Mouse (Mus musculus) stomach, postnatal 0 days (tissue): Measurements from ENCODE around the gene Magi1. TPM values are rescaled to one million over a fixed set of nuclear protein-coding genes. Genes with fewer than 3 reads are reported as not detected.

Experiments
- ATAC-seq: fragments of 200-750 bp; cut with Nextera tagmentation; 2 replicates; pipeline ENCODE4 v1.8.0; 2017; ENCODE audit not compliant: low FRiP score, low TSS enrichment
- DNase-seq: peaks from one replicate; pipeline ENCODE4 v3.0.0-alpha.2; 2016; ENCODE audit warnings: low spot score
- H3K27ac ChIP-seq: fragments of 300-500 bp; sonication (generic); replicated peaks from 2 replicates; pipeline ENCODE4 v1.5.1; 2014; ENCODE audit warnings: mild to moderate bottlenecking, control low read depth
- H3K27me3 ChIP-seq: fragments of 300-500 bp; sonication (generic); 2 replicates; pipeline ENCODE4 v1.6.1; 2014; ENCODE audit warnings: low read length; ENCODE audit not compliant: control insufficient read depth, insufficient read depth
- H3K36me3 ChIP-seq: fragments of 300-500 bp; sonication (generic); 2 replicates; pipeline ENCODE4 v1.6.1; 2014; ENCODE audit warnings: low read length, mixed read lengths; ENCODE audit not compliant: control insufficient read depth, insufficient read depth
- H3K4me1 ChIP-seq: fragments of 300-500 bp; sonication (generic); replicated peaks from 2 replicates; pipeline ENCODE4 v1.6.1; 2014; ENCODE audit warnings: antibody characterized with exemption; ENCODE audit not compliant: control insufficient read depth, insufficient read depth
- H3K4me2 ChIP-seq: fragments of 300-500 bp; sonication (generic); replicated peaks from 2 replicates; pipeline ENCODE4 v1.6.1; 2014; ENCODE audit warnings: low read depth, mild to moderate bottlenecking, control low read depth, moderate library complexity
- H3K4me3 ChIP-seq: fragments of 300-500 bp; sonication (generic); 2 replicates; pipeline ENCODE4 v1.5.1; 2014; ENCODE audit warnings: low read depth, low read length, control low read depth
- H3K9ac ChIP-seq: fragments of 300-500 bp; sonication (generic); 2 replicates; pipeline ENCODE4 v1.6.1; 2014; ENCODE audit warnings: mild to moderate bottlenecking, low read length, control low read depth, mixed read lengths
- H3K9me3 ChIP-seq: fragments of 300-500 bp; sonication (generic); 2 replicates; pipeline ENCODE4 v1.6.1; 2016; ENCODE audit warnings: low read length; ENCODE audit not compliant: control insufficient read depth
- CTCF ChIP-seq: IDR thresholded peaks from 2 replicates; pipeline ENCODE4 v1.5.1; 2016; ENCODE audit warnings: antibody characterized with exemption, low read depth, mild to moderate bottlenecking, moderate library complexity
- EP300 ChIP-seq: optimal IDR thresholded peaks from 2 replicates; pipeline ENCODE3; 2016; ENCODE audit warnings: antibody characterized with exemption
- WGBS: fragments of 180-500 bp; shearing (Covaris S2); extraction: QIAGEN DNeasy Blood & Tissue Kit; methylation state at CpG from one replicate; pipeline ENCODE4 v1.1.7; 2014; 5-methylcytosine and 5-hydroxymethylcytosine counted together
- polyA plus RNA-seq: library from polyadenylated mRNA; unstranded; fragments of >200 nt; fragmentation: Nextera tagmentation; extraction: Ambion mirVana; gene quantifications from 2 replicates; pipeline ENCODE4 v1.2.1, GENCODE M21; 2015

Magi1 gene
- polyA plus RNA-seq, 1 experiment from 2014 or later, result 4.4 TPM

GRCm38 (mm10) chr6:94171250-94171649, 112.5 kb downstream of the Magi1 start:
- Histone ChIP-seq H3K9me3 (no peaks in the 10 kb centered on the region), H3K27ac (0 out of 2 replicates have a peak overlapping the region, but pooled peaks have one; percentile 35), H3K9ac (no peak overlapping the region), H3K27me3 (no peaks in the 10 kb centered on the region), H3K4me1 (no peaks in the 10 kb centered on the region), H3K4me3 (no peak overlapping the region), H3K4me2 (no peak overlapping the region), H3K36me3 (no peaks in the 10 kb centered on the region)
- TF ChIP-seq EP300 (no peak), CTCF (no peak)
- 42% methylated on average over 8 of the region's 8 CpGs for WGBS
- ATAC-seq (no peak), DNase-seq (no peak)

- H3K36me3 ChIP-seq, result no peaks in the 10 kb centered on the region
- ATAC-seq, result peak; percentile 58
- H3K4me3 ChIP-seq, result no peak overlapping the region
- H3K27me3 ChIP-seq, result no peaks in the 10 kb centered on the region
- peak; percentile 37 for TF ChIP-seq CTCF
- no peak for TF ChIP-seq EP300
- peak; percentile 49 for DNase-seq
- no peaks in the 10 kb centered on the region for H3K9me3 ChIP-seq
- H3K9ac ChIP-seq, result no peak overlapping the region
- no peak overlapping the region for H3K27ac ChIP-seq
- peaks cover 6% of the 10 kb centered on the region for H3K4me1 ChIP-seq
- WGBS, result 57% methylated on average over 9 of the region's 9 CpGs
- no peak overlapping the region for H3K4me2 ChIP-seq
Measured at GRCm38 (mm10) chr6:94169581-94170194, 114.0 kb downstream of the Magi1 start.

GRCm38 (mm10) chr6:94165951-94166350, 117.8 kb downstream of the Magi1 start:
- DNase-seq, result no peak
- peak overlapping the region; percentile 58 for H3K27ac ChIP-seq
- H3K27me3 ChIP-seq, result no peaks in the 10 kb centered on the region
- no peaks in the 10 kb centered on the region for H3K9me3 ChIP-seq
- WGBS, result 65% methylated on average over 1 of the region's 1 CpGs
- TF ChIP-seq EP300 (no peak), CTCF (no peak)
- H3K4me1 ChIP-seq, result peaks cover 11% of the 10 kb centered on the region
- no peak overlapping the region for H3K9ac ChIP-seq
- no peak overlapping the region for H3K4me2 ChIP-seq
- H3K4me3 ChIP-seq, result no peak overlapping the region
- ATAC-seq, result 0 out of 2 replicates have a peak, but pooled peaks have one; percentile 16
- no peaks in the 10 kb centered on the region for H3K36me3 ChIP-seq

GRCm38 (mm10) chr6:94164753-94165536, 118.8 kb downstream of the Magi1 start:
- DNase-seq, result peak; percentile 49
- Histone ChIP-seq H3K4me2 (no peak overlapping the region; the same call in 1 of the 2 replicates), H3K27ac (peak overlapping the region; percentile 75), H3K4me1 (peaks cover 11% of the 10 kb centered on the region), H3K27me3 (no peaks in the 10 kb centered on the region), H3K9ac (no peak overlapping the region), H3K36me3 (no peaks in the 10 kb centered on the region), H3K4me3 (no peak overlapping the region), H3K9me3 (no peaks in the 10 kb centered on the region)
- 61% methylated on average over 9 of the region's 9 CpGs for whole genome bisulfite sequencing
- peak; percentile 67 for ATAC-seq
- TF ChIP-seq EP300 (no peak), CTCF (no peak)

- Histone ChIP-seq H3K36me3 (no peaks in the 10 kb centered on the region), H3K9ac (no peak overlapping the region), H3K27me3 (no peaks in the 10 kb centered on the region), H3K4me1 (peaks cover 11% of the 10 kb centered on the region), H3K9me3 (no peaks in the 10 kb centered on the region), H3K4me3 (no peak overlapping the region), H3K27ac (peak overlapping the region; percentile 76), H3K4me2 (peak overlapping the region; percentile 21)
- TF ChIP-seq EP300 (no peak), CTCF (no peak)
- DNase-seq, result no peak
- ATAC-seq, result no peak
- 9% methylated on average over 9 of the region's 9 CpGs for WGBS
Measured at GRCm38 (mm10) chr6:94163325-94163995, 120.3 kb downstream of the Magi1 start.
